Mouse (Mus musculus): Measurements from ENCODE around the gene Sfswap.

The Sfswap gene

DNA sequence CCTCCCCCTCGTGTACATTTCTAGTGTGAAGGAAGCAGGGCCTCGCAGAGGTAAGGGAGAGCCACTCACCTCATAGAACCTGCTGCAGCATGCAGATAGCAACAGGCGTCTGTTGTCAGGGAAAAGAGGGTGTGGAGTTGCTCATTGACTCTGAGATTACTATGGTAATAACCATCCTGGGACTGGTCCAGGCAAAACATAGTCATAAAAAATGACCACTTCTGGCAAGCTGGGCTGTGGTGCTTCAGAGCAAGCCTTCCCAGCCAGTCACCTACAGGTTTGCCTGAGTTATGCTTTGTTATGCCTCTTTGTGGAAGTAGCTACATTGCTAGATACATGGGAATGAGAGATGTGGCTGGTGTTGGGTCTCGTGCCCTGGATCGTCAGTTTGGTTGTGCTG, 26.1 kb downstream of the Sfswap start:
- DNase-seq (ENCODE audit: low spot score in 2 of 2) = peak; percentile 13 to 15

DNA sequence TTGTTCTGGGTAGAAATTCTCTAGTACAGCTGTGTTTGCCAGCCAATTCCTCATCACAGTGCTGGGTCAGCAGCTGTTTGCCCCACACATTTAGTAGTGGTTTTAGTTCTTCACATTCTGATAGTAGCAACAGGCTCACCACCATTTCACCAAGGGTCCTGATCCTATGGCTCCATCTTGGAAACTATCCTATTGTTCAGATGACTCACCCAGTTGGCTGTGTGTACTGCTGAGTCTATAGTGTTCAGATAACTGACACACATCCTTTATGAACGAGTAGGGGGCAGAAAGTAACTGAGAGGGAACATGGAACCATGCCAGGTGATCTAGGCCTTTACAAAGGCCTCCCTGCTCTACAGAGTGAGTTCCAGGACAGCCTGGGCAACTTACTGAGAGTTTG, 28.6 kb downstream of the Sfswap start:
- no peak for DNase-seq (ENCODE audit: low spot score in 2 of 2)

DNA sequence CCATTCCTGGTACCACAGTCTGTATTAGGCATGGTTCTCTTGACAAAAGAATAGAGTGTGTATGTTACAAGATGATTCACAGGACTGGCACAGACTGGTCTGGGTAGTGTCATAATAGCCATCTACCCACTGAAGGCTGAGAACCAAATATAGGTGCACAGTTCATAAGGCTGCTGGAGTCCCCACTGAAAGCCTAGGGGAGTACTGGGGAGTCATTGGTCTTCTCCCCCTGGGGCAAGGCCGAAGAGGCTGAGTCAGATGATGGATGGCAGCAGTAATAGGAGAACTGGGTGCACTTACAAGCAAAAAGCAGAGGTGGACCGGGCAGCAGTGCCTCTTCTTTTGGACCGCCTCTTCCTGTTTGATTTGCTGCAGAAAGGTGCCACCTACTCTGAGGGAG, 32.7 kb downstream of the Sfswap start:
- DNase-seq (ENCODE audit: low spot score in 2 of 2) = no peak

DNA sequence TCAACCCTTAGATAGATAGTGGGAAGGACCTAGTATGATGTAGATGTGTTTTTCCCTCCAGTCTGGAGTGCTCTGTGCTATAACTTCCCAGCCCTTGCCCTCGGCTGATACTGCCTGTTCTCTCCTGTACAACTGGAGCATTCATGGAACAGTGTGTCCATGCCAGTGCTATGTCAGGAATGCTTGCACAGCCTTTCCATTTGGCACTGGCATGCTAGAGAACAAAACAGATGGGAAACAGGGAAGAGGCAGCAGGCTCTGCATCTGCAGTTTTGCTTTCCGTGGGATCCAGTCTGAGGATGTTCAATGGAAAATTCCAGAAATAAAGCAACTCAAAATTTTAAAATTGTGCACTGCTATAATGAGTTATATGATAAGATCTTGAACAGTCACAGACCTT, 33.5 kb downstream of the Sfswap start:
- no peak for DNase-seq (ENCODE audit: low spot score in 2 of 2)

DNA sequence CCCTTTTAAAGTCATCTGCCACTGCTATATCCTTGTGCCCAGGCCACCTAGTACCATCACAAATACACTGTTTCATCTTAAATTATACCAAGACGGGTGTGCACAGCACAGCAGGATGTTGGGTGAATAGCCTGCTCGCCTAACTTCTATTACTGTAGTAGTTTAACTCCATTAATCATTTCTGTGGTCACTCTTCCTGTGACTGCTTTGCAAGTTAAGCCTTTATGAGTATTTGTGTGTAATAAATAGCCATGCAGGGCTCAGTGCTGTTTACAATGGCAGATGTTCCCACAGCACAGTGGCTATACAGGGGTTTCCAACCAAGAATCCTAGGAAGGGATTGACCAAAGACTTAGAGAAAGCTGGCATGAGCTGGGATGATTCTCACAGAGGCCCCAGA, 34.0 kb downstream of the Sfswap start:
- no peak for DNase-seq (ENCODE audit: low spot score in 2 of 2)

DNA sequence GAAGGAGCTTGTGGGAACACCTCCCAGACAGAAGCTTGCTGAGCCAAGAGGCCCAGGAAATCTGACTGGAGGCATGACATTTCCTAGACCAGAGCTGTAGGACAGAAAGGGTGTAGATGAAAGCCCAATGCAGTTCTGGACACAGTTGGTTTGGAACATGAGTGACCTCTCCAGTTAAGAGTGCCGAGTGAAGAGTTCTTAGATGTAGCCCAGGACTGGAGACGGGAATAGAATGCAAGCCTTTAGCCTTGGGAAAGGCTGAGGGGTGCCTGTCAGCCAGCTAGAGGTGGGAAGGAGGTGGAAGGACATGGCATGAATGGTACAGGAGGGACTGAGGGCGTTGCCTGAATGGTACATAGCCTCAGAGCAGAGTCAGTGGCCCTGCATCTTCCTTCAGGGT, 34.4 kb downstream of the Sfswap start:
- DNase-seq (ENCODE audit: low spot score in 2 of 2) = no peak

DNA sequence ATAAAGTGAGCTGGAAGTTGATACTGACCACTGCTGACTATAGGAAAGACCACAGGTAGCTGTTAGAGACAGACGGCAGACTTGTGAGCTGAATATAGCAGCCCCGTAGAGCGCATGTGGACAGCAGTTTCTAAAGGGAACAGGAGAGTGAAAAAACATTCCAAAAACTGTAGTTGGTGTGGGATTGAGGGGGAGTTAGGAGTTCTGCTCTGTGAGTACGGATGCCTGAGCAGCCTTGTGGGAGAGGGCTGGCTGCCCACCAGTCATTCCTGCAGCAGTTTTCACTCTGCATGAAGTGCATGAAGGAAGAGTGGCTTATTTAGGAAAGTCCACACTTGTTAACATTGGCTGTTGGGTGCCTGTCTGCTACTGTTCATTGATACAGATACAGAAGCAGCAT, 37.8 kb downstream of the Sfswap start:
- DNase-seq (ENCODE audit: low spot score in 2 of 2) = no peak

DNA sequence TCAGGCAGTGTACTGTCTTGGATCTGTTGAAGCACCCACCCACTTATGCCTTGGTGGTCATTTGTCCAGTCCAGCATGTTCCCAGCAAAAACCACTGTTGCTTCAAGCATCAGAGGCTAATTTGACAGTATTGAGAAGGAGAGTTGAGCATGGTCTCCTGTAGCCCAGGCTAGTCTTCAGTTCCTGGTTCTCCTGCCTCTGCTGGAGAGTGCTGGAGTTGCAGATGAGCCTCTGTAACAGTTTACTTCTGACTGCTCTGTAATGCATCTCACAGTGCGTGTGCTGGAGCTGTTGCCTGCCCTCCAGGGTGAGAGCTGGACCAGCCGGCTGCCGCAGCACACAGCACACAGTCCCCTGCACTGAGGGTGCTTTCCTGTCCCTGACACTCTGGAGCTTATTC, 41.2 kb downstream of the Sfswap start:
- DNase-seq (ENCODE audit: low spot score in 2 of 2) = no peak

DNA sequence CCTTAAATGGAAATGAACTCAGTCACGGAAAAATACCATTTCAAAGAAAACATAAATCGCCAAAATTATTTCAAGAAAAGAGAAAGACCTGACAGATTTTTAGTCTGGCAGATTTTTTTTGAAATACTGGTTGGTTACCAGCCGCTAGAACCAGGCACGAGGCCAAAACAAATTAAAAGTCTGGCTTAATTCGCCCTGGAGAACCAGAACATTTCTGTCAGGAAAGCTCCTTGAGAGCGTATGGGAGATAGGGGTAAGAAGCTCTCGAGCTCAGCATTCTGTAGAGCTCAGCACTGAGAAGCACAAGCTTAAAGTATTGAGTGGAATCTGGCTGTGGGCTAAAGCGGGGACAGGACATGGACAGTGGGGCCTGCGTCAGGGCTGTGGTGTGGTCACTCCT, 44.8 kb downstream of the Sfswap start:
- no peak for DNase-seq (ENCODE audit: low spot score in 2 of 2)

DNA sequence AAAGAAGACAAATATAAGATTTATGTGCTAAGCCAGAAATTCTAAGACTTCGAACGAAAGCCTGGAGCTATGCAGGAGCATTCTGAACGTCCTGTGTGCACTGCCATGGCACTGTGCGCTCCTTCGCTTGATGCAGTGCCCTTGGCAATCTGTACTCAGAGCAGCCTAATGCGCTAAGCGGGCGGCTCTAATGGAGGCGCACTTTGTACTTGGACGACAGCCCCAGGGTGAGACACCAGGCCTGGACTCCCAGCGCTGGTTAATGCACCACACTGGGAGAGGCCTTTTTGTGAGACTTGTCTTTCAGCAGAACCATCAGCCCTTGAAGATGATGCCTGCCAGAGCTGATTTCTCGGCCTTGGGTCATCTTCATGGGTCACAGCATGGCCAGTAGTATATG, 48.7 kb downstream of the Sfswap start:
- no peak for DNase-seq (ENCODE audit: low spot score in 2 of 2)

DNA sequence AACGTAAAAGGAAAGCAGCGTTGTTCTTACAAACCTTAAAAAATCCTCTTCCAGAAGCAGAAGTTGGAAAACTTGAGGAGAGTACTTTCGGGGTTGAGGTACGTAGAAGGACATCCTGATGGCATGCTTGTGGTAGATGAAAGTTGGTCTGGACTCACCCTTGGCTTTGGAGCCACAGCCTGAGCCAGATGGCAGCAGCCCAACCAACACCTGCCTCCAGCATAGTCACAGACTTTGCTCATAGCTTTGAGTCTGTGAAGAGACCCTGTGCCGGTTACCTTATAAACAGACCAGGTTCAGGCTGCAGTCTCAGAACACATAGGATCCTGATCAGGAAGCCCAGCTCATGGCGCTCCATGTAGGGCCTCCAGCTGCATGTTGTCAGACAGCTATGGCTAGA, 49.8 kb downstream of the Sfswap start:
- DNase-seq (ENCODE audit: low spot score in 2 of 2) = no peak

DNA sequence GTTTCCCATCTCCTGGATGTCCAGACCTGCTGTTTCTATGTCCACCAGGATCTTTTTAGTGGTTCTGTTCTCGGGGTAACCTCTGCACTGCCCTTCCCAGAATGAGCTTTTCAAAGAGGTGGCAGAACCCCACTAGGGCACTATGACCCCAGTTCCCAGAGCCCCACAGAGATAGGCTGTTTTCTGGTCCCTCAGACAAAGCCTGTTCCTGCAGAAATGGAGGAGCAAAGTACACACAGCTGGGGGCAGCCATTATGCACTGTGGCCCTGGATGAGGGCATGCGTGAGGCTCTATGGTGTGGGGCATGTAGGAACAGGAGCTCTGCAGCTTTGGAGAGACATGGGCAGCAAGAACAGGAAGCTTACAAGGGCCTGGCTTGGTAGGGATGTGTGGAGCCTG, 51.0 kb downstream of the Sfswap start:
- DNase-seq (ENCODE audit: low spot score in 2 of 2) = no peak

DNA sequence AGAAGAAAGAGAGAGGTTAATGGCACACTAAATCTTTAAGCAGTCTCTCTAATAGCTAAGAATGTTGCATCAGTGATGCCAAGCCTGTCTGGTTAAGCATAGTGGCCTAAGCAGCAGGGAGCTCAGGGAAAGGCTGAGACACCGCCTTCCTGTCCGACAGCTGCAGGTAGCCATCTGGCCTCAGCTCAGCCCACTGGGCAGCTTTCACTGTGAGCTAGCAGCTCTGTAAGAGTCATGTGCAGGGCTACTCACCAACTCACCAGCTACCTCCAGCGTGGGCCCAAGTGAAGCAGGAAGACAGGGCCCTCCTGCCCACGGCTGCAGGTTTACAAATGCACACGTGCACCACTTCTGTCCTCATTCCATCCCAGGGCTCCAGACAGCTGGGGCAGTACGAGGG, 52.6 kb downstream of the Sfswap start:
- DNase-seq (ENCODE audit: low spot score in 2 of 2) = no peak

DNA sequence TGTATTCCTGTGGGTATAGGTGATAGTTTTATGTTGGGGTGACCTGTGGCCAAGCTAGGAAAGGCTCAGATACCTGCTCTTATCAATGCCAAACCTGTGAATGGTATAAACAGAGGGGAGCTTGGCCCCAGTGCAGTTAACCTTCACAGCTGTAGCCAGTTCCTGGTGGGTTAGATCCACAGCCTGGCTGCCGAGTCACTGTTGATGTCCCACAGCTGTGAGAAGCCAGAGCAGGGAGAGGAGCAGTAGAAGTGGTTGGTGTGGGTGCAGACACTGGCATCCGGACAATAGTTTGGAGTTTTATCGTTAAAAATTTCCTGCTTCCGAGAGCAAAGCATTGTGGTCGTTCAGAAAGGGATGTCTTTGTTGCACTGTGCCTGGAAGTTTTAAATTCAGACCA, 57.6 kb downstream of the Sfswap start:
- no peak for DNase-seq (ENCODE audit: low spot score in 2 of 2)

DNA sequence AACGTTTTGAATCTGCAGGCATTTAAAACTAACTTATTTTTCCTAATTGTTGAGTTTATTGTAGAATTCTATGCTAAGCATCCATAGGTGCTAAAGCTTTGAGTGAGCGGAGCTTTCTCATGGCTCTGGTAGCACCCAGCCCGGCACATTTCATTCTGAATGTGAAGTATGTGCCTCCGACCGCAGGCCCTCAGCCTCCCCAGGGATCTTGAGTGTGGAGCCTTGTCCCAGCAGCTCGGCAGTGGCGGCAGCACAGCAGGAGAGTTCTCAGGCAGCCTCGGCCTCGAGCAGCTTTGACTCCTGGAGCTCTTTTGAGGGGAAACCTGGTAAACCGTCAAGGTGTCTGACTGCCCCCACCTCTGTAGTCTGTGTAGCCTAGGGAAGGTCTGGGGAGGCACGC, 58.3 kb downstream of the Sfswap start:
- DNase-seq (ENCODE audit: low spot score in 2 of 2) = no peak

DNA sequence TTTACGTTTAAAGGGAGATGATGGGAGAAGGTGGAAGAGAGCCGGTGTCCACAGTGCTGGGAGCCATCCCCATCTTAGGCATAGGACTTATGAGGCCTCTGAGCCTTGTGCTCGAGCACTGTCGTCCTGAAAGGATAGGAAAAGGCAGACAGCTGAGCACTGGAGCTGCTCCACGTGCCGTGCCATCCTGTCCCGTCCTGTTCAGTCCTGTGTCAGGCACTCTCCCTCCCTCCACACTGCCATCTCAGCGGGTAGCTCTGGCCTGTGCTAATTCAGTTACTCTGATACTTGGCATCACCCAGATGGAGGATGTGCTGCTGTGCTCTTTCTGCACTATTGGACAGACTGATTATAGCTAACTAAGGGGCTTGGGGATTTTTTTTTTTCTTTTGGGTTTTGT, 61.3 kb downstream of the Sfswap start:
- no peak for DNase-seq (ENCODE audit: low spot score in 2 of 2)

DNA sequence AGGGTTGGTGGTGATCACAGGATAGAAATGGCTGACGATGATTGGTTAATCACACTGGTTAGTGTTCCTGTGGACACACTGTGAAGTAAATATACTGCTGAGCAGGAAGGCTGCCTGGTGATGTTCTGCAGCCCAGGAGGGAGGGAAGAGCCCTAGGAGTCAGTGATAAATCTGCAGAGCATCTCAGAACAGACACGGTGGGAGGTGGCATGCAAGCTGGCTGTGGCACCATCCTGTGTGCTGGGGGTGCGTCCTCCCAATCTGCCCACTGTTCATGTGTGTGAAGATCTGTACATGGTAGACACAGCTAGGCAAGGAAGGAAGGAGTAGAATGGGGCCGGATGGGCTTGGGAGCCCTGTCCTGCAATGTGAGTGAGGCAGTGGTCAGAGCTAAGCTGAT, 67.6 kb downstream of the Sfswap start:
- DNase-seq (ENCODE audit: low spot score in 2 of 2) = no peak

DNA sequence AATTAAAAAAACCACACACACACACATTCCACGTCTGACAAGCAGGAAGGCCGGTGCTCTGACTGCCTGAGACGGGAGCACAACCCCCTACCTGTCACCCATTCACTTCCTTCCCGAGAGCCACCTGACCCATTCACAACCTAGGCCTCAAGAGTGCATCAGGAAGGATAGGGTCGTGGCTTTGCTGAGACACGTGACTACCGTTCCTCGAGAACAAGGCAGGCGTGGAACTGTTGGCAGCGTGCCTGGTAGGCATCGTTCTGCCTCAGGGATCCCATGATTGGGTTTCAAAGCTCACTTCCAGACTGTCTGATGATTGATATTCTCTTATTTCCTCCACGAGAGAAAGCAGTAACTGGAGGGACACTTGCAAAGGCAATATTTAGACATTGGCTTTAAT, 77.2 kb downstream of the Sfswap start:
- no peak for DNase-seq (ENCODE audit: low spot score in 2 of 2)

DNA sequence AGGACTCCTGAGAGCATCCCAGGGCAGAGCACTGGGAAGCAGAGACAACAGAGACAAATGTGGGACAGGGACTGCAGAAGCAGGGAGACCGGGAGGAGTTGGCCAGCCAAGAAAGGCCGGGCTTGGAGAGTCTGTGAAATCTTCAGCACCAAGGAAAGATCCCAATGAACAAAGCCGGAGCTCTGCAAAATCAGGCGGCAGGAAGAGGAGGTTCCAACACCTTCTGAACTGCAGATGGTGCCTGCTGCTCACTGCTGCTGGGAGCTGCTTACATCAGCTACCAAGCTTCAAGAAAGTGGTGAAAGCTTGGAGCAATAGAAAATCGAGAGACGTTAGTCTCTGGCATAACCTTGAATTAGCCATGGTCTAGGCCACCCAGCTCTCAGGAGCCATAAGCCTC, 79.0 kb downstream of the Sfswap start:
- DNase-seq (ENCODE audit: low spot score in 2 of 2) = no peak

DNA sequence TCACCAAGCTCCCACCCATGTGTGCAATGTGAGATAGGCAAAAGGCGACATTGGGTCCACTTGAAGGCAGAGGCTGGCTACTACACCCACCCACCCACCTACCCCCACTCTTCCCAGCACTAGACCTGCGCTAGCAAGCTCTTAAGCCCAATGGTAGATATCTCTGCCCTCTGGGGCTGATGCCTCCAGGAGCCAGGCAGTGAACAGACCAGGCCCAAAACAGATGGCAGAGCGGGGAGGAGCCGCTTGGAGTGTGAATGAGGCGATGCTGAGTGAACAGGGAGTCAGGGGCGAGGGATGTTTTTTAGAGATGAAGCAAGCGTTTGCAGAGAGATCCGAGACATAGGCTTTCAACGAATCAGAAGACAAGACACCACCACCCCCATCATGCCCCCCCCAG, 79.6 kb downstream of the Sfswap start:
- no peak for DNase-seq (ENCODE audit: low spot score in 2 of 2)

DNA sequence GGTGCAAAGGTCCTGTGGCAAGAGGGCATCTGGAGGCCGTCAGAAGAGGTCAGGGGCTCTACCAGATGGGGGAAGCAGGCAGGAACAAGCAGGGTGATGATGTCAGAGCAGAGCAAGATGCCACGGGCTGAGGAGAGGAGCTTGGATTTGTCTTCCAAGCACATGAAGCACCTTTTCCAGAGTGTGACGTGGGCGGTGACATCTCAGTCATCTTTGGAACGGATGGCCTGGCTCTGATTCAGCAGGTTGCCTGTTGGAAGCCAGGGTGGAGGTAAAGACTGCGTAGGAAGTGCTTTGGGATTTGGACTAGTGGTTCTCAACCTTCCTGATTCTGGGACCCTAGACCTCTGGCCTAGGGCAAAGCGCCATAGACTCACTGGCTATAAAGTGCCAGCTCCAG, 80.0 kb downstream of the Sfswap start:
- no peak for DNase-seq (ENCODE audit: low spot score in 2 of 2)

DNA sequence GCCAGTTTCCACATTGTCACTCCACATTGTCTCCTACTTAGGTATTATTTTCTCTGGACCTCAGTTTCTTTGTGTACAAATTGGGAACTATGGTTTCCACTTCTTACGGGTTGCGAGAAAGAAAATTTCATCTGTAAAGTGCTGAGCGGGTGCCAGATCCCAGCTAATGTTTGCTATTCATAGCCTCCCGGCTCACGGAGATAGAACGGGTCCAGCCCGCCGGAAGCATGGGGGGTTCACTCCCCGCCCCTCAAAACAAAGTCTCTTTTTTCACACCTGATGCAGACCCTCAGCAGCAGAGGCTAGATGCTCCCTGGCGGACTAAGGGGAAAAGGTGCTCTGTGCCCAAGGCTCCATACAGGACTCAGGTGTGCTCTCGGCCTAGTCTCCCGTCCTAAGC, 82.3 kb downstream of the Sfswap start:
- DNase-seq (ENCODE audit: low spot score in 2 of 2) = no peak

DNA sequence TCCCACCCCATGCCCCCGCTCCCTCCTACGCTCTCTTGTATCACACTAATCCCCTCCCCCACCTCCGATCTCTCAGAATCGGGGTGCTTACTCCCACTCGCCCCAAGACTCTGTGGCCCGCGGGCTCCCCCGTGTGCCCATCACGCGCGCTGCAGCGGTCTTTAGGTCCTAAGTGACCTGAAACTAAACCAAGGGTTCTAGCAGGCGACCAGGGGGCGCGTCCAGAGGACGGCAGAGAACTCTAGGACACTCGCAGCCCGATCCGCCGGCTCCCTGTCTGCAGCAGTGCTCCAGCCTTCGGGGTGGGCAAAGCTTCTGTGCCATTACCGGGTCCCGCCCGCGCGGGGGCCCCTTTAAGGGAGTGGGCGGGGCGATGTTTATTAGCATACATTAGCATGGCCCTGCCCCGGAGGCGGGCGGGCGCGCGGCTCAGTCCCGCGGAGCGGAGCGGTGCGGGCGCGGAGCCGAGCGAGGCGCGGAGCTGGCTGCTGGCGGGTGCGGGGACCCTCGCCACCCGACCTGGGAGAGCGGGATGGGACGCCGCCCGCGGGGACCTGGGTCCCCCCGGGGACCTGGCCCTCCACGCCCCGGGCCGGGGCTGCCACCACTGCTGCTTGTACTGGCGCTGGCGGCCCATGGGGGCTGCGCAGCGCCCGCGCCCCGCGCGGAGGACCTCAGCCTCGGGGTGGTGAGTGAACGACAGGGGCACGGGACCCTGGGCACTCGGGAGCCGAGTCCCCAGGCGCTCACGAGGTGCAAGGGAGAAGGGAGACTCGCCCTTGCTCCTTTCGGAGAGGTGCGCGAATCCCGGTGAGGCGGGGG, 83.0 kb downstream of the Sfswap start, which contains the start of gene Mmp17:
TSS of gene Mmp17 (plus strand) at position 409 of the 822 bp plus-strand sequence.
- DNase-seq (ENCODE audit: low spot score in 2 of 2) = peak; percentile 82 to 84
